Mouse (Mus musculus) olfactory bulb, adult 2 months (tissue): Measurements from ENCODE around the gene Fntb.

Source experiments
- CTCF ChIP-seq: fragments of 200-500 bp; IDR thresholded peaks from 2 replicates; pipeline ENCODE4 v1.5.1; 2012; ENCODE audit warnings: low read depth, mild to moderate bottlenecking, low read length, moderate library complexity; ENCODE audit not compliant: insufficient read depth
- POLR2A ChIP-seq: fragments of 200-500 bp; IDR thresholded peaks from 2 replicates; pipeline ENCODE4 v1.6.1; 2012; ENCODE audit warnings: mild to moderate bottlenecking, low read depth, low read length, moderate library complexity; ENCODE audit not compliant: insufficient read depth

GRCm38 (mm10) chr12:76923118-76923517 lies 157.7 kb downstream of the Fntb start:
- TF ChIP-seq POLR2A = no peak
- TF ChIP-seq CTCF = no peak
